Mouse (Mus musculus) cerebellum, adult 11-12 months (tissue): Measurements from ENCODE around the gene Ddhd1.
A peak's percentile ranks its signal among the peaks of the same experiment; 100 is the strongest.
"Not testable (repeated sequence)": the region's sequence is repeated elsewhere in the genome, so short reads cannot be mapped to it uniquely, and the experiment has no call there.

Experiments used
- DNase-seq: peaks from one replicate; pipeline ENCODE4 v3.0.0; 2022

Ddhd1 gene

DNA sequence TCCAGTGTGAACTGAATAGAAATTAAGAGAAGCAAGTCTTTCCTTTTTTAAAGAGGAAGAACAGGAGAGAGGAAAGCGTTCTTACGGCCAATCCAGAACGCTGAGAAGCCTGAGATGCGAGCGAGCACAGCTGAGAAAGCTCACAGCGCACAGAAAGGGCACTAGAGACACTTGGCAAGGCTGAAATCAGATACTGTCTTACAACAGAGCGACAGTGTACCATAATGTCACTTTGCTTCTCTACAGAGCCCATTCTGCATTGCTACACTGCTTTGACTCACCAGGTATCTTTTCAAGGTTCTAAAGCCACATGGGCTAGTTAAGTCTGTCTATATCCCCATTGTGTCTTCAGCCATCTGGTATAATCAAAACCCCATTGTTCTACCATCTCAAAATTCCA lies 13.7 kb downstream of the Ddhd1 start:
- no peak for DNase-seq

- no peak for DNase-seq
Measured at GRCm38 (mm10) chr14:45643461-45643860, 14.5 kb downstream of the Ddhd1 start.

DNA sequence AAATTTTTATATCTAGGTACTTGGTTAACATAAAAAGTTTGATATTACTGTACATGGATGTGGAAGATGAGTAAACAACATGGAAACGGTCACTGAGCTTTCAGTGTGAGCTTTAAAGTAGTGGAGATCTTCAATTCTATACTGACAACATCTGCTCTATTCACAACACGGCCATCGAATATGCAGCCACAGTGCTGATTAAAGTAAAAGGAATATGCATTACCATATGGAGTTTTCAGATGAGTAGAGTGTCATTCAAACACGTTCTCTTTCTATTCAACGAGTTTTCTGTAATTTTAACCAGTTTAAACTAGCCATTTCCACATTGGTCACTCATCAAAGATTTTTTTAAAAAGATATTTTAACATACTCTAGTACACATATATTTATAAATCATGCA lies 15.1 kb downstream of the Ddhd1 start:
- DNase-seq: no peak

DNA sequence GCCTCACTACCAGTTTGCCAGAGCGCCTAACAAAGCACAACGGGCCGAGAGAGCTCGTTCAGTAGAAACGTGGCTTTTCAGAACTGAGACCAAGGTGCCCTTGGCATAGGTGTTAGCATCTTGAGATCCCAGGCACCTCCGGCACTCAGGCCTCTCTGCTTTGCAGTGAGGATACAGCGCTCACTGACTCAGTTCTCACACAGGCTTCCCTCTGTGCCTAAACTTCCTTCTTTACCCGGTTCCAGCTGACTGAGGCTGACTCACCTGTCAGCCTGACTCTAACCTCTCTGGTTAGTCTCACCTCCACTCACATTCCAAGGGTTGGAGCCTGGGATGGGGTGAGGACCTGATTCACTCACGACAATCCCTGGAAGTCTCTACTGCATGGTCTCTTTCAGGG lies 15.7 kb downstream of the Ddhd1 start:
- no peak for DNase-seq

DNA sequence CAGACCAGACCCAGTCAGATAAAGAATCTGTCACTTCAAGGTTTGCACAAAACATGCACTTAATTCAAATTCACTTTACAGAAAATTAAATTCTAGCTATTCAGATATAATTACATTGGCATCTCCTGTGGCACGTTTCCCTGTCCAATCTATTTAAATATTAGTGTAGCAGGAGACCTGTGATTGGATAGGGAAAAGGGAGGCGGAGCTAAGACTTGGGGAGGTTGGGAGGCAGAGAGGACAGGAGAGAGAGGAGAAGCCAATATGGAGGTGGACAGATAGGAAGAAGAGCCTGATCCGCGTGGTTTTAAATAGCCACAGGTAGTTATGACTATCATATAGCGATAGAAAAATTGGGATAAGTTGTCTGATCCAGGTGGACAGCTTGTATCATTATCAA lies 19.2 kb downstream of the Ddhd1 start:
- no peak for DNase-seq

GRCm38 (mm10) chr14:45635496-45635895 lies 22.4 kb downstream of the Ddhd1 start:
- no peak for DNase-seq

- no peak for DNase-seq
Measured at GRCm38 (mm10) chr14:45632756-45633537, 25.0 kb downstream of the Ddhd1 start.

DNA sequence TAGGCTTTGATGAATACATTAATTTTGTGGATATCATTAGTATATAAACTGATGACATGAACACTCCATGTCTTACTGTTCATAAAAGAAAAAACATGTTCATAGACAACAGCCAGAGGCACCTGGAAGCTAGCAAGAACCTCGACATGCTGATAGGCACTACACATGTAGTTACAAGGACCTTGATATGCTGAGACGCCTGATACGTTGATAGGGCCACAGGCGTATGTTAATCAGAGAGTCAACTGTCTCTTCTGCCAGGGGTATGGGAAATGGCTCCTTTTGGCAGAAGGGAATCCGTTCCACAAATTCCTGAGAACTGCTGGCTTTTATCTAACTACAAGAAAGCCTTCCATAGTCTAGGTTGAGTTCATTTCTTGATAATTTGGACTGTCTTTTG lies 27.4 kb downstream of the Ddhd1 start:
- DNase-seq: no peak

DNA sequence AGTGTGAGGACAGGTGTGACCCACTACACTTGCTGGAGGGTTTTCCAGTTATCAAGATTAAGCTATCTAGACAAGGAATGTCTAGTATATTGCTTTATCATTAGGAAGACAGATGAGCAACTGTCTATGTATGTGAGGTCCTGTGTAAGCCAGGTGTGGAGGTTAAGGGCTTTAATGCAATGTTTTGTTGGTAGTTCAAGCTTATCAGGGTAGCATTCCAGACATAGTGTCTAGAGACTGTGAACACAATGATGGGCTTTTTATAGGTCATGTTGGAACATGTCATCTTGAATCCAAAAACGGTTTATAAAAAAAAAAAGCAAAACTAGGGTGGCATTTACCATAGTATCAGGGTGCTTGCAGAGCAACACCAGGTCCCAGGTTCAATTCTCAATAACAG lies 28.0 kb downstream of the Ddhd1 start:
- DNase-seq: no peak

DNA sequence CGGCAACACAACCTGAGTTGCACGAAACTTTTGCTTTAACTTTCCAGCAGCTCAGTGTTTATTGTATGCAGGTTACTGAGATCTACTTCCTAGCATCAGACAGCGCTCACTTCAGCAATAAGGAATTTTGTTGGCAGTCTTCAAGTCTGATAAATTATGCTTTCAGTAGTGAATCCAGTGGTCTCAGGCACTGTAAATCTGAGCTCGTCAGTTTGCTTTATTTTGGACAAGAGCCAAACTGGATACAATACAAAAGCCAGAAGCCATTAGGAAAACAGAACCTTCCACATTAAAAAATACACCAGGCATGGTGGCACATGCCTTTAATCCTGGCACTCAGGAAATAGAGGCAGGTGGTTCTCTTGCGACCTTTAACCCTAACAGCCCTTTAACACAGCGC lies 39.6 kb downstream of the Ddhd1 start:
- no peak for DNase-seq

GRCm38 (mm10) chr14:45616526-45616925 lies 41.4 kb downstream of the Ddhd1 start:
- DNase-seq: no peak

DNA sequence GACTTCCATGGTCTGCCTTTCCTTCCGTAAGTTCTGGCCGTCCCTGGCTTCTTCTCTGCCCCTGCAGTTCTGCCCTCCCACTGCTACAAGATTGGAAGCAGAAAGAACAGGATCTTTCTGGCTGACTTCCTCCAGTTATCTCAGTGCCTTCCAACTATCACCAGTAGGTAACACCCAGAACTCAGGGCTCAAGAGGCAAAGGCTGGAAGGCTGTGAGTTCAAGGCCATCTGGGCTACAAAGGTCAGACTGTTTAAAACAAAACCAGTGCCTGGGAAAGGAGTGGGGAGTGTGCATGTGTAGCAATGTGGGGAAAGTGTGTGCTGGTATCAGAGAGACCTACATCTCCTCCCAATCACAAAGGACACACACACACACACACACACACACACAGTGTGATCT lies 42.2 kb downstream of the Ddhd1 start:
- no peak for DNase-seq

DNA sequence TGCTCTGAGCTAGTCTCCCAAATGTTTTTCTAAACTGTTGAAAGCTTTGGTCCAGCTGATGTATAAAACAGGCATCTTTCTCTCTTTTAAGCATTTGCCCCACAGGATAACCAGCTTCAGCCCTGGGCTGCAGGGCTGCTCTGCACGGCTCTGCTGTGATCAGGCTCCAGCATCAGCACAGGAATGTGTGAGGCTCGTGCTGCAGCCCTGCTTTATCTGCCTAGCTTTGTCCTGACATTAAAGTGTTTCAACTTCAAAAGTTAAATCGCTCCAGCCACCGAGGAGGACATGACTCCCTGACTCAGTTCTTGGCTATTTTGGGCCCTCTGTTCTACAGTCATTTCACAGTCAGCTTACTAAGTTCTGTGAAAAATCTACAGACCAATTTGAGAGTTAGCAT lies 43.1 kb downstream of the Ddhd1 start:
- DNase-seq: no peak

DNA sequence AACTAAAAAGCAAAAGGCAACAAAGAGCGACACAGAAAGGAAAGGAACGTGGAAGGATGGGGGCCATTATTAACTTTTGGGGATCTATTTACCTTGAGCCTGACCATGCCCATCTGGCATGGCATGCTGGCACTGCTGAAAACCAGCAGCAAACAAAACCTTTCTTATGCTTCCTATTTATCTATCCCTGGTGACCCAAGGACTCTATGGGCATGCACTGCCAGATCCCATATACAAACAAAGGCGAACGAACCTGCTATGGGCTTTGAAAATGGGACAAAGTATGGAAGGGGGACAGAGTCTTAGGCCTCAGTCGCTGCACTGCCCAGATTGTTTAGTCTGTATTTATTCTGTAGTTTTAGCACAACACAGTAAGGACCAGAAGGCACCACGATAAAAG lies 43.5 kb downstream of the Ddhd1 start:
- DNase-seq: no peak

DNA sequence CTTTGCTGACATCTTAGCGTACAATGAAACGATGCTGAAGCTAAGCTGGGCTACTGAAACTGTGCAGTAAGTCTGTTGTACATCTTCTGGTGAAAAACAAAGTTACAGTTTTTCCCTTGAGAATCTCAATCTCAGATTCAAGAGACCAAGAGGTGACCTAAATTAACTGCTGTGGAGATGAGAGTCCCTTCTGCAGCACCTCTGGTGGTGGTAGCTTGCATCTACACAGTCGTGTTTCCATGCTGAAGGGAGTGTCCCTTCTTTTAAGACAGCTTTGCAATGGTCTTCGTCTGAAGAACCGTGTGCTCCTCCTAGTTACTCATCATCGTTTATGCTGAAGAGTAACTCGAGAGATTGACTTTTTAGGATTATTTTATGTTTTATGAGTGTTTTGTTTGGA lies 46.3 kb downstream of the Ddhd1 start:
- no peak for DNase-seq

- DNase-seq: no peak
Measured at GRCm38 (mm10) chr14:45602002-45602401, 55.9 kb downstream of the Ddhd1 start.

DNA sequence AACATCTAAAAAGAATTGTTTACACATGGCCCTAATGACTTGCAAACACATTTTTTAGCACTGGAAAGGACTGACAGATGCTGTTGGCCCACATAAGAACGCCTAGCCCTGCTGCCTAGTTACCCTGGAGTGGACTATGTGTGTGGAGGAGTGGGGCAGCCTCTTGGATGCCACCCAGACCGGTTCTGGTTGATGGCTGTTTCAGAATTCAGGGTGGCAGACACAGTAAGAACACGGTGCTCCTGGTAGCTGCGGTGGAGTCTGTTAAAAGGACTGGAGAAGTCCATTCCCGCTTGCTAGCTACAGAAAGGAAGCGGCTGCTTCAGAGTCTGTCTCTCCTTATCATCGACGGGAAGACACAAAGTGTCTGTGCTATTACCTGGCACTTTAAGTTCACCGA lies 57.4 kb downstream of the Ddhd1 start:
- DNase-seq: peak; percentile 11

DNA sequence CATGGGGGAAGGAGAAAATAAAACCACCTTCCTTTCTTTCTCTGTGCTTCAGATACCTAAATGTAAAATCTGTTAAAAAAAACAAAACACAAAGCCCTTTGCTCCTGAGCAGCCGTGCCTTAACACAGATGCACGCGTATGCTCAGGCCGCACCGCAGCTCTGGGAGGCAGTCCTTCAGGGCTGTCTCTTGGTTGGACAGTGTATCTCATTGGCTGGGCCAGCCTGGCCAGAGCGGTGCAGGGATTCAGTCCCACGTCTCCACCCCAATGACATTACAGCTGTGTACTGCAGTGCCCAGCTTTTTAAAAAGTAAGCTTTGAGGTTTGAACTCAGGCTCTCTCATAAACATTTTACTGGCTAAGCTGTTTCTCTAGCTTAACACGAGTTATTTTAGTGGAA lies 60.1 kb downstream of the Ddhd1 start:
- no peak for DNase-seq

- DNase-seq: no peak
Measured at GRCm38 (mm10) chr14:45593261-45593660, 64.7 kb downstream of the Ddhd1 start.

DNA sequence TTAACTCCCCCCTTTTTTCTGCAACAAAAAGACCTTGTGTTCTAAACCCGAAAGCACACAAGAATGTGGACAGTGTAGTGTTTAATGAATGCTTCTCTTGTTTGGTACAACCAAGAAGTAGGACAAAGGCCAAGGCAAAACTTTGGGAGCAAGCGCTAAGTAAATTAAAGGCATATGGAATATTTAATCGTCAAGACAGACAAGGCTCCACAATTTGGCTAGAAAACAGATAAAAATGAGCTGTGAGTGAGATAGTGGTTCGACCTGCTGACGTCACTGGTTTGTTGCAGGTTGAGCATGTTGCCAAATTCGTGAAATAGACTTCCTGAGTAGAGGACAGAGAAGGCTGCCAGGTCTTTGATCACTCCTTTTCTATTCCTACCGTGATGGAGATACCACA lies 69.5 kb downstream of the Ddhd1 start:
- no peak for DNase-seq

DNA sequence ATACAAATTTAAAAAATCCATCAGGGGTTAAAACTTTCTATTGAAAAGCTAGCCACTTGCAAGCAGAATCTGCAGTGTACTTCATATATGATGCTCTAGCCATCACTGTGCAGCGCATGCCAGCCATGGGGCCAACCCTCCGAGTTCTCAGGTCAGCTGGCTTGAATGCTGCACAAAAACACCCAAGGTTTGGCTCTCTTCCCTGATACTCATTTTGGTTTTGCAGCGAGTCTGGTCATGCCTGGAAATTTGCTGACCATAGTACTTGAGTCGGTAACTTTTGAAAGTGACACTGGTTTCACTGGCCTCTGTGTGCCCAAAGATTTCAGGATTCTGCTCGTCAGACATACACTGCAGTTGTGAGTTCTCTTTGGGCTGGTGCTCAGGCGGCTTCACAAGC lies 70.4 kb downstream of the Ddhd1 start:
- no peak for DNase-seq

DNA sequence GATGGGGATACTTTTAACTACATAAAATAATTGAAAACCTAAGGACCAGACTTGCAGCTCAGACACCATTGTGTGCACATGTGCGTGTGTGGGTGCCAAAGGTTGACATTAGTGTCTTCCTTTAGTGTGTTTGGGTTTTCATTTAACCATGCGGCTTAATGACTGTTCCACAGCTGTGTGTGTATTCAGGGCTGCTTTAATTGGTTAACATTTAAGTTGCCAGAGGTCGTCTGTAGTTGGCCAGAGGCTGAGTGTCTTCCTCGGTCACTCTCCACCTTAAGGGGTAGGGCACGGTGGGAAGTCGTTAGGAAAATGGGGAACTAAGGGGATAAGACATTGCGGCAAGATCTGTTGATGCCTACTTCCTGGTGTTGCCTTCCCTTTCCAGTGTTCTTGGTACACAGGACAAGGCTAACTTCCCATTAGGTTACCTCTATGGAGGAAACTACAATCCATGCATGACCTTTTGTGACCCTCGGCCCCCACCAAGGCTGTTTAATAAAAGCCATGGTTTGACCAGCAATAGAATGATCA lies 74.4 kb downstream of the Ddhd1 start:
- DNase-seq: no peak

GRCm38 (mm10) chr14:45580923-45581827 lies 76.8 kb downstream of the Ddhd1 start:
- not testable (repeated sequence) for DNase-seq
